In the genomic region with DNA sequence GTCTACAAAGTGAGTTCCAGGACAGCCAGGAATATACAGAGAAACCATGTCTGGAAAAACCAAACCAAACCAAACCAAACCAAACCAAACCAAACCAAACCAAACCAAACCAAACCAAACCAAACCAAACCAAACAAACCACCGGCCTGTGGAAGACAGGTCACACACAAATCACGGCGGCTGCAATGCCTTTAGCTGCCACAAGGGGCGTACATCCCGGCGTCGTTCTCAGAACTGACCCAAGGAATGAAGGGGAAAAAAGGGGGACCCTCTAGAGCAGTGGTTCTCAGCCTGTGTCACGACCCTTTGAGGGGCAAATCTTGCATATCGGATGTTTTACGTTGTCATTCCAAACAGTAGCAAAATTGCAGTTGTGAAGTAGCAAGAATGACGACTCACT, we compare ENCODE assay signal across 9 mouse cellular contexts. TPM values are rescaled to one million over a fixed set of nuclear protein-coding genes. Genes with fewer than 3 reads are reported as not detected.
DNase-seq lines count a peak whose midpoint lies in the region; ATAC-seq and TF ChIP-seq lines count a peak whose summit lies in the region.
"Had no signal": no experiment of that assay in that cellular context is flagged by ENCODE, and none has a peak within 500 bp of the region (broad histone marks: within the 10 kb centered on the region; RNA-seq: fewer than 3 reads in every experiment).

No protein-coding gene starts in this region.

- H3K36me3 ChIP-seq in small intestine, adult 2 months (ENCODE audit: control insufficient read depth, insufficient read depth, low read length) = no peaks in the 10 kb centered on the region
- H3K36me3 ChIP-seq: midbrain, embryonic 12.5 days had no signal

- TF ChIP-seq CTCF in small intestine, adult 2 months (IDR thresholded peaks at IDR 0.05; ENCODE audit: extremely low read depth, insufficient read length, insufficient replicate concordance, low read depth, low read length) = peak; percentile 66; the same call in 1 of the 2 replicates

- ATAC-seq in activated CD4-positive, CD25-positive, alpha-beta regulatory T cell, adult 4 months = no peak

- intact Hi-C loops in heart, postnatal 25 days (cut with DNase I) = no loop called here

- no peaks in the 10 kb centered on the region for H3K4me1 ChIP-seq in small intestine, adult 2 months (ENCODE audit: control insufficient read depth, insufficient read depth, insufficient read length, low read length)
- H3K4me1 ChIP-seq: midbrain, embryonic 12.5 days had no signal

- DNase-seq in heart, adult 8-10 months (ENCODE audit: low spot score) = peak; percentile 28
- DNase-seq in heart, postnatal 25 days (ENCODE audit: low spot score) = no peak
- peak; percentile 43 for DNase-seq in right cerebral cortex, postnatal 14 days
- no peak for DNase-seq in right cerebral cortex, adult 18-20 months
- peak; percentile 41 for DNase-seq in cerebellum, adult 8-10 months
- DNase-seq in kidney, postnatal 14 days = peak; percentile 30

- H3K4me3 ChIP-seq in small intestine, adult 2 months (ENCODE audit: low read depth, low read length) = no peak overlapping the region
- H3K4me3 ChIP-seq: midbrain, embryonic 12.5 days had no signal

- no peaks in the 10 kb centered on the region for H3K27me3 ChIP-seq in small intestine, adult 2 months (ENCODE audit: control insufficient read depth, insufficient read depth, low read length)
- H3K27me3 ChIP-seq: midbrain, embryonic 12.5 days had no signal

- 31% methylated on average over 11 of the region's 11 CpGs for WGBS in small intestine, adult 2 months

- no peak overlapping the region for H3K27ac ChIP-seq in small intestine, adult 2 months (ENCODE audit: insufficient read depth, low read depth, low read length)
- H3K27ac ChIP-seq: midbrain, embryonic 12.5 days had no signal

- no peak for TF ChIP-seq POLR2A in small intestine, adult 2 months (IDR thresholded peaks at IDR 0.05; ENCODE audit: low read depth, low read length)

RNA-seq across cellular contexts. Expression of gene Adamts2, which starts 12.8 kb away (rescaled TPM):
- total RNA-seq in heart, adult 8-10 months (2022) = 1 to 10 TPM; 6.1 to 7.1 (median 6.8) TPM
- 10 to 100 TPM; 19.1 to 20.0 TPM for total RNA-seq in heart, postnatal 25 days (2021)
- polyA plus RNA-seq in small intestine, adult 2 months (2012; rRNA removed) = 2.6 and 3.5 TPM in 2 replicates
- polyA plus RNA-seq in activated CD4-positive, CD25-positive, alpha-beta regulatory T cell, adult 4 months (2017; shearing (Covaris generic)) = not detected

Comparison
In these comparisons a context has a peak if more than half of its experiments do, and no peak if none do; other contexts are left out.
1. DNase-seq: peak in heart, adult 8-10 months (single experiment), right cerebral cortex, postnatal 14 days (single experiment), cerebellum, adult 8-10 months (single experiment) and kidney, postnatal 14 days (single experiment); none in heart, postnatal 25 days (single experiment) and right cerebral cortex, adult 18-20 months (single experiment).